Mouse (Mus musculus) olfactory bulb, adult 2 months (tissue): ENCODE data around the gene Mphosph9.

Experiments used
- CTCF ChIP-seq: fragments of 200-500 bp; IDR thresholded peaks from 2 replicates; pipeline ENCODE4 v1.5.1; 2012; ENCODE audit warnings: low read depth, mild to moderate bottlenecking, low read length, moderate library complexity; ENCODE audit not compliant: insufficient read depth
- POLR2A ChIP-seq: fragments of 200-500 bp; IDR thresholded peaks from 2 replicates; pipeline ENCODE4 v1.6.1; 2012; ENCODE audit warnings: mild to moderate bottlenecking, low read depth, low read length, moderate library complexity; ENCODE audit not compliant: insufficient read depth

- TF ChIP-seq CTCF: no peak
- no peak for TF ChIP-seq POLR2A
Measured at GRCm38 (mm10) chr5:124220551-124220950, 107.2 kb downstream of the Mphosph9 start.
